Mouse (Mus musculus): ENCODE measurements at regions not wholly inside any gene's neighbourhood (a gene's known extent, or its start where the extent isn't known, plus 50 kb on each side); places are given as distances from the start of the nearest gene placed in this dataset.

DNA sequence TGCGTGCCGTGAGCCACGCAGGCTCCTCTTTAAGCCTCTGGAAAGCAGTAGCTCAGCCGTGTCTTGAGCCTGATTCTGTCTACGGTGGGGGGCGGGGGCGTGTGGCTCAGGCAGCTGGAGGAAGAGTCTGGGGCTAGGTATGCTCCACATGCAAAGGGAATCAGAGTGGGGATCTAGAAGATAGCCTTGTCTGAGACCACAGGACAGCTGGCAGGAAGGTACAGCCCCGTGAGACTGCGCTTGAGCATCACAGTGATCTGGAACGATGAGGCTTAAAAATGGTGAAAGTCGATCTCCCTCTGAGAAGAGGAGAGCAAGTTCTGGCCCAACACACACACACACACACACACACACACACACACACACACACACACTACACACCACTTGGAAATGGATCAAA lies 488.7 kb downstream of the Fam19a5 start:
- TF ChIP-seq POLR2A (IDR thresholded peaks at IDR 0.05; ENCODE audit: insufficient read depth, low read depth, low read length) (no peak), EP300 (IDR thresholded peaks at IDR 0.05; ENCODE audit: insufficient read depth, low read depth, low read length) (no peak), CTCF (IDR thresholded peaks at IDR 0.05) (no peak)

Measured in heart, adult 2 months (tissue).